Mouse (Mus musculus): Measurements from ENCODE around the gene Clcn3. TPM values are rescaled to one million over a fixed set of nuclear protein-coding genes. Genes with fewer than 3 reads are reported as not detected.

Gene Clcn3
- polyA plus RNA-seq, 1 experiment, result 77.9 TPM

GRCm38 (mm10) chr8:60878617-60879016, 104.5 kb downstream of the Clcn3 start:
- Histone ChIP-seq H3K27me3 (ENCODE audit: control insufficient read depth, insufficient read depth, low read length, poor library complexity, severe bottlenecking) (no peaks in the 10 kb centered on the region), H3K9ac (ENCODE audit: low read depth, poor library complexity, severe bottlenecking) (no peak overlapping the region), H3K27ac (ENCODE audit: insufficient read depth, low read length) (no peak overlapping the region), H3K36me3 (ENCODE audit: control insufficient read depth, insufficient read depth, low read length, poor library complexity, severe bottlenecking) (no peaks in the 10 kb centered on the region), H3K4me3 (ENCODE audit: low read depth, low read length) (no peak overlapping the region), H3K9me3 (replicated peaks; ENCODE audit: control insufficient read depth, insufficient read depth, low read length, poor library complexity, severe bottlenecking) (no peaks in the 10 kb centered on the region), H3K4me1 (ENCODE audit: control insufficient read depth, insufficient read depth, low read length) (no peaks in the 10 kb centered on the region)
- no peak for TF ChIP-seq POLR2A (IDR thresholded peaks at IDR 0.05; ENCODE audit: insufficient read depth, low read length)
- TF ChIP-seq EP300 (IDR thresholded peaks at IDR 0.05; ENCODE audit: insufficient read depth, low read depth, low read length), result no peak
- TF ChIP-seq CTCF (IDR thresholded peaks at IDR 0.05; ENCODE audit: low read depth, low read length), result no peak

GRCm38 (mm10) chr8:60870231-60871193, 112.6 kb downstream of the Clcn3 start:
- Histone ChIP-seq H3K9me3 (replicated peaks; ENCODE audit: control insufficient read depth, insufficient read depth, low read length, poor library complexity, severe bottlenecking) (no peaks in the 10 kb centered on the region), H3K4me3 (ENCODE audit: low read depth, low read length) (no peak overlapping the region), H3K27me3 (ENCODE audit: control insufficient read depth, insufficient read depth, low read length, poor library complexity, severe bottlenecking) (no peaks in the 10 kb centered on the region), H3K4me1 (ENCODE audit: control insufficient read depth, insufficient read depth, low read length) (no peaks in the 10 kb centered on the region), H3K27ac (ENCODE audit: insufficient read depth, low read length) (no peak overlapping the region), H3K9ac (ENCODE audit: low read depth, poor library complexity, severe bottlenecking) (no peak overlapping the region), H3K36me3 (ENCODE audit: control insufficient read depth, insufficient read depth, low read length, poor library complexity, severe bottlenecking) (no peaks in the 10 kb centered on the region)
- TF ChIP-seq CTCF (IDR thresholded peaks at IDR 0.05; ENCODE audit: low read depth, low read length), result no peak
- TF ChIP-seq POLR2A (IDR thresholded peaks at IDR 0.05; ENCODE audit: insufficient read depth, low read length), result no peak
- no peak for TF ChIP-seq EP300 (IDR thresholded peaks at IDR 0.05; ENCODE audit: insufficient read depth, low read depth, low read length)

GRCm38 (mm10) chr8:60869761-60870160, 113.3 kb downstream of the Clcn3 start:
- Histone ChIP-seq H3K27ac (ENCODE audit: insufficient read depth, low read length) (no peak overlapping the region), H3K36me3 (ENCODE audit: control insufficient read depth, insufficient read depth, low read length, poor library complexity, severe bottlenecking) (no peaks in the 10 kb centered on the region), H3K27me3 (ENCODE audit: control insufficient read depth, insufficient read depth, low read length, poor library complexity, severe bottlenecking) (no peaks in the 10 kb centered on the region), H3K9ac (ENCODE audit: low read depth, poor library complexity, severe bottlenecking) (no peak overlapping the region), H3K9me3 (replicated peaks; ENCODE audit: control insufficient read depth, insufficient read depth, low read length, poor library complexity, severe bottlenecking) (no peaks in the 10 kb centered on the region), H3K4me3 (ENCODE audit: low read depth, low read length) (no peak overlapping the region), H3K4me1 (ENCODE audit: control insufficient read depth, insufficient read depth, low read length) (no peaks in the 10 kb centered on the region)
- no peak for TF ChIP-seq CTCF (IDR thresholded peaks at IDR 0.05; ENCODE audit: low read depth, low read length)
- TF ChIP-seq EP300 (IDR thresholded peaks at IDR 0.05; ENCODE audit: insufficient read depth, low read depth, low read length), result no peak
- TF ChIP-seq POLR2A (IDR thresholded peaks at IDR 0.05; ENCODE audit: insufficient read depth, low read length), result no peak

GRCm38 (mm10) chr8:60868236-60868965, 114.7 kb downstream of the Clcn3 start:
- Histone ChIP-seq H3K27ac (ENCODE audit: insufficient read depth, low read length) (no peak overlapping the region), H3K9me3 (replicated peaks; ENCODE audit: control insufficient read depth, insufficient read depth, low read length, poor library complexity, severe bottlenecking) (no peaks in the 10 kb centered on the region), H3K36me3 (ENCODE audit: control insufficient read depth, insufficient read depth, low read length, poor library complexity, severe bottlenecking) (no peaks in the 10 kb centered on the region), H3K9ac (ENCODE audit: low read depth, poor library complexity, severe bottlenecking) (no peak overlapping the region), H3K27me3 (ENCODE audit: control insufficient read depth, insufficient read depth, low read length, poor library complexity, severe bottlenecking) (no peaks in the 10 kb centered on the region), H3K4me3 (ENCODE audit: low read depth, low read length) (no peak overlapping the region), H3K4me1 (ENCODE audit: control insufficient read depth, insufficient read depth, low read length) (no peaks in the 10 kb centered on the region)
- TF ChIP-seq CTCF (IDR thresholded peaks at IDR 0.05; ENCODE audit: low read depth, low read length) (no peak), EP300 (IDR thresholded peaks at IDR 0.05; ENCODE audit: insufficient read depth, low read depth, low read length) (no peak), POLR2A (IDR thresholded peaks at IDR 0.05; ENCODE audit: insufficient read depth, low read length) (no peak)

- no peak overlapping the region for H3K27ac ChIP-seq (ENCODE audit: insufficient read depth, low read length)
- H3K36me3 ChIP-seq (ENCODE audit: control insufficient read depth, insufficient read depth, low read length, poor library complexity, severe bottlenecking), result no peaks in the 10 kb centered on the region
- H3K9ac ChIP-seq (ENCODE audit: low read depth, poor library complexity, severe bottlenecking), result no peak overlapping the region
- TF ChIP-seq CTCF (IDR thresholded peaks at IDR 0.05; ENCODE audit: low read depth, low read length) (no peak), POLR2A (IDR thresholded peaks at IDR 0.05; ENCODE audit: insufficient read depth, low read length) (no peak), EP300 (IDR thresholded peaks at IDR 0.05; ENCODE audit: insufficient read depth, low read depth, low read length) (no peak)
- H3K9me3 ChIP-seq (replicated peaks; ENCODE audit: control insufficient read depth, insufficient read depth, low read length, poor library complexity, severe bottlenecking), result no peaks in the 10 kb centered on the region
- no peaks in the 10 kb centered on the region for H3K27me3 ChIP-seq (ENCODE audit: control insufficient read depth, insufficient read depth, low read length, poor library complexity, severe bottlenecking)
- H3K4me3 ChIP-seq (ENCODE audit: low read depth, low read length), result no peak overlapping the region
- H3K4me1 ChIP-seq (ENCODE audit: control insufficient read depth, insufficient read depth, low read length), result no peaks in the 10 kb centered on the region
Measured at GRCm38 (mm10) chr8:60867468-60868115, 115.5 kb downstream of the Clcn3 start.
